Mouse (Mus musculus) embryonic facial prominence, embryonic 14.5 days (tissue): ENCODE measurements around the gene Cdca7l. TPM values are rescaled to one million over a fixed set of nuclear protein-coding genes. Genes with fewer than 3 reads are reported as not detected.
"Not testable (repeated sequence)": the region's sequence is repeated elsewhere in the genome, so short reads cannot be mapped to it uniquely, and the experiment has no call there.

Source experiments
- ATAC-seq: fragments of 200-750 bp; cut with Nextera tagmentation; 2 replicates; pipeline ENCODE4 v1.8.0; 2017; ENCODE audit warnings: low read depth, moderate number of reproducible peaks, moderate TSS enrichment
- DNase-seq: peaks from one replicate; pipeline ENCODE4 v3.0.0-alpha.2; 2015; ENCODE audit warnings: low spot score
- H3K27ac ChIP-seq: fragments of 300-500 bp; sonication (generic); replicated peaks from 2 replicates; pipeline ENCODE4 v1.5.1; 2014; ENCODE audit warnings: low read depth, mild to moderate bottlenecking, low read length, moderate library complexity
- H3K27me3 ChIP-seq: fragments of 300-500 bp; sonication (generic); replicated peaks from 2 replicates; pipeline ENCODE4 v1.6.1; 2014; ENCODE audit warnings: low read length; ENCODE audit not compliant: control insufficient read depth, insufficient read depth
- H3K36me3 ChIP-seq: fragments of 300-500 bp; sonication (generic); 2 replicates; pipeline ENCODE4 v1.6.1; 2014; ENCODE audit warnings: low read length, mixed read lengths; ENCODE audit not compliant: control insufficient read depth, insufficient read depth
- H3K4me1 ChIP-seq: fragments of 300-500 bp; sonication (generic); 2 replicates; pipeline ENCODE4 v1.6.1; 2014; ENCODE audit warnings: antibody characterized with exemption, low read length; ENCODE audit not compliant: control insufficient read depth, insufficient read depth
- H3K4me2 ChIP-seq: fragments of 300-500 bp; sonication (generic); 2 replicates; pipeline ENCODE4 v1.6.1; 2014; ENCODE audit warnings: low read depth, mild to moderate bottlenecking, low read length, moderate library complexity, mixed read lengths
- H3K4me3 ChIP-seq: fragments of 300-500 bp; sonication (generic); 2 replicates; pipeline ENCODE4 v1.5.1; 2014; ENCODE audit warnings: low read depth, mild to moderate bottlenecking, low read length
- H3K9ac ChIP-seq: fragments of 300-500 bp; sonication (generic); 2 replicates; pipeline ENCODE4 v1.6.1; 2014; ENCODE audit warnings: low read depth, mild to moderate bottlenecking, low read length, moderate library complexity, mixed read lengths
- H3K9me3 ChIP-seq: fragments of 300-500 bp; sonication (generic); 2 replicates; pipeline ENCODE4 v1.6.1; 2016; ENCODE audit warnings: low read length; ENCODE audit not compliant: control insufficient read depth
- WGBS: fragments of 180-500 bp; shearing (Covaris S2); extraction: QIAGEN DNeasy Blood & Tissue Kit; methylation state at CpG from one replicate; pipeline ENCODE4 v1.1.7; 2014; 5-methylcytosine and 5-hydroxymethylcytosine counted together
- polyA plus RNA-seq: library from polyadenylated mRNA; unstranded; fragments of >200 nt; fragmentation: Nextera tagmentation; extraction: Ambion mirVana; gene quantifications from 2 replicates; pipeline ENCODE4 v1.2.1, GENCODE M21; 2014

Gene Cdca7l
- polyA plus RNA-seq, 1 experiment from 2014 or later = 27.8 TPM

GRCm38 (mm10) chr12:117900798-117901197 lies 96.7 kb downstream of the Cdca7l start:
- not testable (repeated sequence) for H3K27ac ChIP-seq, DNase-seq, H3K27me3 ChIP-seq, ATAC-seq, H3K9ac ChIP-seq, H3K4me3 ChIP-seq, H3K4me1 ChIP-seq, H3K9me3 ChIP-seq, H3K36me3 ChIP-seq, H3K4me2 ChIP-seq
- WGBS = no CpG with 5 or more reads among the region's 4 CpGs

GRCm38 (mm10) chr12:117901352-117901751 lies 97.3 kb downstream of the Cdca7l start:
- not testable (repeated sequence) for H3K36me3 ChIP-seq, H3K9me3 ChIP-seq, DNase-seq, H3K4me1 ChIP-seq, H3K4me3 ChIP-seq, H3K4me2 ChIP-seq, ATAC-seq, H3K9ac ChIP-seq, H3K27ac ChIP-seq, H3K27me3 ChIP-seq
- WGBS = 28% methylated on average over 1 of the region's 4 CpGs

- no peaks in the 10 kb centered on the region for H3K4me1 ChIP-seq
- no peak overlapping the region for H3K9ac ChIP-seq
Measured at GRCm38 (mm10) chr12:117903671-117904070, 99.6 kb downstream of the Cdca7l start.

GRCm38 (mm10) chr12:117905232-117905840 lies 101.2 kb downstream of the Cdca7l start:
- H3K4me2 ChIP-seq, H3K4me1 ChIP-seq, H3K9me3 ChIP-seq, H3K4me3 ChIP-seq, H3K36me3 ChIP-seq, DNase-seq, H3K9ac ChIP-seq, H3K27ac ChIP-seq, ATAC-seq, H3K27me3 ChIP-seq: not testable (repeated sequence)
- whole genome bisulfite sequencing = 77% methylated on average over 4 of the region's 4 CpGs

More at GRCm38 (mm10) chr12:117903671-117904070, 99.6 kb downstream of the Cdca7l start:
- Histone ChIP-seq H3K4me2 (no peak overlapping the region), H3K27ac (no peak overlapping the region), H3K9me3 (no peaks in the 10 kb centered on the region), H3K36me3 (no peaks in the 10 kb centered on the region), H3K27me3 (no peaks in the 10 kb centered on the region), H3K4me3 (no peak overlapping the region)
- no peak for ATAC-seq
- 90% methylated on average over 8 of the region's 8 CpGs for WGBS
- DNase-seq = no peak

GRCm38 (mm10) chr12:117911396-117911795 lies 107.3 kb downstream of the Cdca7l start:
- WGBS = 80% methylated on average over 1 of the region's 1 CpGs

GRCm38 (mm10) chr12:117914613-117915245 lies 110.6 kb downstream of the Cdca7l start:
- peaks cover 3% of the 10 kb centered on the region; the same call in 1 of the 2 replicates for H3K4me1 ChIP-seq
- no peaks in the 10 kb centered on the region for H3K9me3 ChIP-seq
- H3K27me3 ChIP-seq = no peaks in the 10 kb centered on the region
- no peak overlapping the region for H3K4me2 ChIP-seq
- no peaks in the 10 kb centered on the region for H3K36me3 ChIP-seq
- no peak for DNase-seq
- WGBS = 24% methylated on average over 10 of the region's 10 CpGs
- no peak for ATAC-seq
- H3K9ac ChIP-seq = no peak overlapping the region
- no peak overlapping the region for H3K27ac ChIP-seq
- H3K4me3 ChIP-seq = no peak overlapping the region

More at GRCm38 (mm10) chr12:117911396-117911795, 107.3 kb downstream of the Cdca7l start:
- Histone ChIP-seq H3K9me3 (no peaks in the 10 kb centered on the region), H3K27ac (no peak overlapping the region), H3K4me3 (no peak overlapping the region), H3K36me3 (no peaks in the 10 kb centered on the region), H3K4me2 (no peak overlapping the region), H3K9ac (no peak overlapping the region), H3K4me1 (peaks cover 3% of the 10 kb centered on the region; the same call in 1 of the 2 replicates), H3K27me3 (no peaks in the 10 kb centered on the region)
- ATAC-seq (no peak), DNase-seq (no peak)

- H3K4me2 ChIP-seq = no peak overlapping the region
- 46% methylated on average over 10 of the region's 10 CpGs for WGBS
- DNase-seq = peak; percentile 9
- no peaks in the 10 kb centered on the region for H3K9me3 ChIP-seq
- H3K27me3 ChIP-seq = no peaks in the 10 kb centered on the region
- no peak for ATAC-seq
- H3K4me3 ChIP-seq = no peak overlapping the region
- H3K4me1 ChIP-seq = peaks cover 3% of the 10 kb centered on the region; the same call in 1 of the 2 replicates
- H3K9ac ChIP-seq = no peak overlapping the region
- no peaks in the 10 kb centered on the region for H3K36me3 ChIP-seq
- no peak overlapping the region for H3K27ac ChIP-seq
Measured at GRCm38 (mm10) chr12:117915826-117916588, 111.9 kb downstream of the Cdca7l start.
